Mouse (Mus musculus): ENCODE measurements at regions not wholly inside any gene's neighbourhood (a gene's known extent, or its start where the extent isn't known, plus 50 kb on each side); places are given as distances from the start of the nearest gene placed in this dataset.

DNA sequence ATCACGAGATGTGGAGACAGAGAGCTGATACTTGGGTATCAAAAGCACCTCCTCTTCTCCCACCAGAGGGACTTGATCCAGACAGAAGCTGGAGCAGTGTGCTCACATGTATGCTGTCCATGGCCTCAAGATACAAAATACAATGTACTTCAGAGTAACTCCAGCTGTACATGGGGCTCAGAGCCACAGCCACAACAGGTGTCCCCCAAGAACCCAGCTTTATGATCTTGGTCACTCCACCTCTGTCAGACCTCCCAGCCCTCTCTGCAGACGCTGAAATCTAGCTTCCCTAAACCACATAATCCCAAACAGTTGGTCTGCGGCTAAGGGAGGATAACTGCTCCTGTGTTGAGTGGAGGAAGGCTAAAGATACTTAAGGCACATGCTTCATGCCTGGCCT lies 389.9 kb downstream of the Gm45692 start:
- 81% methylated on average over 3 of the region's 3 CpGs for WGBS

DNA sequence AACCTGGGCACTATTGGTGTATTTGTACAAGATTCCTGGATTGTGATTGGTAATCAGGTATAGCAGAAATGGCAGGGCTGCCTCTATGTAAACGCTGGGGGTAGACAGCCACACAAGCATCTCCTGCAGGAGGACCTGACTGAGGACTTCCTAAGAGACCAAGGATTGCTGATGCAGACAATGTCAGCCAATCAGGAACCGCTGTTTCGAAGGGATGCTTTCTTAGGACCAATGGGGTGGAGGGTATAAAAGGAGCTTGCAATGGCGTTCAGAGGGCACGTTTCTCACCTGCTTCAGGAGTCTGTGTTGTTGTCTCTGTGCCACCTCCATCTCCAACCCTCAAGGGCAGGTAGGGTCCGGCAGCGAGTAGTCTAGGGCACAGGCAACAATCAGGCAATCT lies 393.7 kb downstream of the Gm45692 start:
- Histone ChIP-seq H3K9ac (no peak overlapping the region), H3K27me3 (no peaks in the 10 kb centered on the region), H3K9me3 (no peaks in the 10 kb centered on the region), H3K36me3 (replicated peaks) (no peaks in the 10 kb centered on the region), H3K4me2 (no peak overlapping the region), H3K4me3 (replicated peaks) (no peak overlapping the region), H3K27ac (no peak overlapping the region), H3K4me1 (peaks cover 2% of the 10 kb centered on the region; the same call in 1 of the 2 replicates)
- no peak for ATAC-seq (ENCODE audit: low FRiP score)
- 87% methylated on average over 7 of the region's 7 CpGs for WGBS

More for the DNA sequence above, 389.9 kb downstream of the Gm45692 start:
- H3K27me3 ChIP-seq: no peaks in the 10 kb centered on the region
- H3K36me3 ChIP-seq (replicated peaks): no peaks in the 10 kb centered on the region
- no peak overlapping the region for H3K27ac ChIP-seq
- no peak overlapping the region for H3K4me2 ChIP-seq
- H3K9ac ChIP-seq: no peak overlapping the region
- no peak for ATAC-seq (ENCODE audit: low FRiP score)
- H3K9me3 ChIP-seq: no peaks in the 10 kb centered on the region
- peaks cover 7% of the 10 kb centered on the region; the same call in 1 of the 2 replicates for H3K4me1 ChIP-seq
- no peak overlapping the region for H3K4me3 ChIP-seq (replicated peaks)

DNA sequence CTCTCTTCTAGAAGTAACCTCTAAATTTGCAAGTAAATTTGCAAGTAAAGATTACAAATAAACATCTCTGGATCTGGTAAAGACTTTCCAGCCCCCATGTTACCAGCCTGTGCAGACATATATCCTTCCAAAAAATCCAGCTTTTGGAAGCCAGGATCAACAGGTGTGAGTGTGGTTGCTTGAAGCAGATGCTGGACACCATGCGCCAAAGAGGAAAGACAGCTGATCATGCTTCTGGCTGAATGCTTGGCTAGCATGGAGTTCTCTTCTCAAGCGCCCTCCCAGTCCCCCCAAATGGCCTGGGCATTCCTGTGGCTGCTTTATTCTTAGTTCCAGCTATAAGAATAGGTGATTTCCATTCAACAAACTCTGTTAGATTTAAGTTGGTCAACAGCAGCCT lies 404.9 kb downstream of the Gm45692 start:
- H3K27ac ChIP-seq: no peak overlapping the region
- H3K4me2 ChIP-seq: no peak overlapping the region
- H3K4me1 ChIP-seq: peaks cover 15% of the 10 kb centered on the region
- 93% methylated on average over 2 of the region's 2 CpGs for WGBS
- no peak overlapping the region for H3K4me3 ChIP-seq (replicated peaks)
- ATAC-seq (ENCODE audit: low FRiP score): no peak
- H3K27me3 ChIP-seq: no peaks in the 10 kb centered on the region
- no peak overlapping the region for H3K9ac ChIP-seq
- no peaks in the 10 kb centered on the region for H3K36me3 ChIP-seq (replicated peaks)
- no peaks in the 10 kb centered on the region for H3K9me3 ChIP-seq

DNA sequence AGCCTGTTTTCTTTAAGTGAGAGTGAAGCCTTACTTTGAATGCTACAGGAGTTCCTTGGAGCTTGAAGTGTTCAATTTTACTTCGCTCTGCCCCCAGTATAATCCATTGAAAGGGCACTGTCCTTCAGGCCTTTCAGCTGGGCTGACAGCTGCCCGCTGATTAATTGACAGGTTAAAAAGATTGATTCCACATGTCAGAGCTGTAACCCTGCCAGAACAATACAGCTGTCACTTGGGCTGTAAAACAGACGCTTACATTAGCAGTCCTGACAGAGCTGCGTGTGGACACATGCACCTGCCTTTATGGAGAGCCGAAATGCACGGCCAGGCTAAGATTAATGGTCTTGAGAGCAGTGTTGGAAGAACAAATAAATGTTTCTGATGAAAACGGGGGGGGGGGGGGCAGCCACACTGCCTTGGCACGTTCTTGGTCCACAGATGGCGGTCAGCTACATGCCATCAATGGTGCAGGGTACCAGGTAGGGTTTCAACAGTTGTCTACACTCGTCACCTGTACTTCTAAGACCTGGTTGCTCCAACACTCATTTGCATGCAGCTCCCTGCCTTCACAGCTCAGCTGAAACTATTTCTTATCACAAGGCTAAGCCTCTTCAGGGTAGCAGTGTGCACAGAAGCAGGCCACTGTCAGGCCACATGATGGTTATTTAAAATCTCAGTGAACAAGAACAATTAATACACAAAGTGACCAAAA lies 407.3 kb downstream of the Gm45692 start:
- Histone ChIP-seq H3K4me1 (peaks cover 15% of the 10 kb centered on the region), H3K36me3 (replicated peaks) (no peaks in the 10 kb centered on the region), H3K4me2 (no peak overlapping the region; the same call in 1 of the 2 replicates), H3K4me3 (replicated peaks) (no peak overlapping the region), H3K27me3 (no peaks in the 10 kb centered on the region), H3K9ac (no peak overlapping the region), H3K27ac (peak overlapping the region; percentile 63), H3K9me3 (no peaks in the 10 kb centered on the region)
- ATAC-seq (ENCODE audit: low FRiP score): peak; percentile 90; the same call in 1 of the 2 replicates
- 20% methylated on average over 10 of the region's 10 CpGs for WGBS

DNA sequence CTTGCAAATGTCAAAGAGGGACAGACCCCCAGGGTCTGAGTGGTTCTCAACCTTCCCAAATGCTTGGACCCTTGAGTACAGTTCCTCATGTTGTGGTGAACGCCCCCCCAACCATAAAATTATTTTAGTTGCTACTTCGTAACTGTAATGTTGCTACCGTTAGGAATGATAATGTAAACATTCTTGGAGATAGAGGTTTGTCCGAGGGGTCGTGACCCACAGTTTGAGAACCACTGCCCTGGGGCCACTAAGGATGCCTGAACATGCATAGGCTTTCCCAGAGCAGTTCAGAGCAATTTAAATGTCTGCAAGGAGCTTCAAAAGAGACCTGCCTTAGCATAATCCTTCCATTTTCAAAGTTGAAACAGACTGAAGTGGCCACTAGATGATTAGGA lies 407.8 kb downstream of the Gm45692 start:
- Histone ChIP-seq H3K27me3 (no peaks in the 10 kb centered on the region), H3K4me2 (no peak overlapping the region; the same call in 1 of the 2 replicates), H3K4me3 (replicated peaks) (no peak overlapping the region), H3K9ac (no peak overlapping the region), H3K4me1 (peaks cover 15% of the 10 kb centered on the region), H3K27ac (0 out of 2 replicates have a peak overlapping the region, but pooled peaks have one; percentile 51), H3K9me3 (no peaks in the 10 kb centered on the region), H3K36me3 (replicated peaks) (no peaks in the 10 kb centered on the region)
- 59% methylated on average over 5 of the region's 5 CpGs for WGBS
- ATAC-seq (ENCODE audit: low FRiP score): no peak; the same call in 1 of the 2 replicates

DNA sequence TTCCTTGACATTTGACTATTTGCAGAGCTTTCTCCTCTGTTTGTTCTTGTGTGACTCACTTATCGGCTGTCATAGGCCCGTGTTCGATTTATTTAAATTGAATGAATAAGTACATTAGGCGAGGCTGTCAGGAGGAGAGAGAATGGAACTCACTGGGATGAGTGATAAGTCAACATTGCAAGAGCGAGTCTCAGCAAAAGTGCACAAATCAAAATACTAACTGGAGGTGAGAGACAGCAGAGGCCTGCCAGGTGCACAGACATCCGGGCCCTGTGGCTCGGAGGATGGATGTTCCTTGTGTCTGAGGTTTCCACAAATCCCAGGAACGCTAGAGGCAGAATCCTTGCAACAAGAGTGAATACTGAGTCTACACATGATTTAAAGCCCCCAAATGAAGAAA lies 410.6 kb downstream of the Gm45692 start:
- 88% methylated on average over 8 of the region's 8 CpGs for WGBS
- H3K27ac ChIP-seq: no peak overlapping the region
- no peak overlapping the region for H3K4me2 ChIP-seq
- no peaks in the 10 kb centered on the region for H3K9me3 ChIP-seq
- peaks cover 15% of the 10 kb centered on the region for H3K4me1 ChIP-seq
- H3K27me3 ChIP-seq: no peaks in the 10 kb centered on the region
- ATAC-seq (ENCODE audit: low FRiP score): no peak
- no peak overlapping the region for H3K4me3 ChIP-seq (replicated peaks)
- H3K9ac ChIP-seq: no peak overlapping the region
- H3K36me3 ChIP-seq (replicated peaks): no peaks in the 10 kb centered on the region

DNA sequence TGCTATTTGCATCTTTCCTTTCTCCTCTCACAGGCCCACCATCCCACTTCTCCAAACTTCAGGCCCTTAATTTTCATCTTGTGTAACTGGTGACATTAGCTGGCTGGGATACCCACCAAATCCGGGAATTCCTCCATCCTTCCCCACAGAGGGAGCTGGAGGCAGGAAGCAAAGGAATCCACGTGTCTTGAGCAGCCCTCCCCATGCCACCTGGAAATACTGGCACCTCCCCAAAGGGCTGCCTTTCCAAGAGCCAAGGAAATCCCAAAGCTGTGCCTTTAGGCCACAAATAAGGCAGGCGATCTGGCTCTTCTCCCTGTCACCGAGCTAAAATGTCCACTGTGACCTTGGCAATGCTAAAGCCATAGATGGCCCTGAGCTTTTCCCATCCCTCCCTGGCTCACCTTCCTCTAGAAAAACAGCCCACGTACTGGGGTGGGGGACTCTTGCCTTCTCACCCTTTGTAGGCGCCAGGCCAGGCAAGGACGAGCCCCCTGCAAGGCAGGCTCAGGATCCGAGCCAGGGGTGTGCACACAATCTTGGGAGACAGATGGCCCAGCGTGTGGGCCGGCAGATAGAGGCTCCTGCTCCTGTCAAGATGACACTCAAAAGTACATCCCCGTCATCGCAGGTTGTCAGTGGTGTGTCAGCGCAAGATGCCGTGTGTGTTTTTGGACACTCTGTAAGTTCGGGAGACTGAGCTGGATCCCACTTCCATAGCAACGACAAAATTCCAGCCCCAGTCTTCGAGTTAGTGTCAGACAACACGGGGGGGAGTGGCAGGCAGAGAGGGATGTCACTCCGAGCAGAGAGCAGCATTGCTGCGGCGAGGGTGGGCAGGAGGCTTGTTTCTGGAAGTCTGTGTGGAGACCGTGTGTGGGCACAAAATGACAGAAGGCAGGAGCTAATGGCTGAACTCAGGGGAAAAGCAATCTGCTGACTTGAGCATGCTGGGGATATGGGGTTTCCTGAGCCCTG lies 414.4 kb downstream of the Gm45692 start:
- H3K27me3 ChIP-seq: no peaks in the 10 kb centered on the region
- H3K4me2 ChIP-seq: no peak overlapping the region
- H3K36me3 ChIP-seq (replicated peaks): no peaks in the 10 kb centered on the region
- H3K9ac ChIP-seq: no peak overlapping the region
- 78% methylated on average over 22 of the region's 22 CpGs for WGBS
- no peak for ATAC-seq (ENCODE audit: low FRiP score)
- H3K4me3 ChIP-seq (replicated peaks): no peak overlapping the region
- H3K4me1 ChIP-seq: no peaks in the 10 kb centered on the region
- H3K27ac ChIP-seq: no peak overlapping the region
- H3K9me3 ChIP-seq: no peaks in the 10 kb centered on the region

DNA sequence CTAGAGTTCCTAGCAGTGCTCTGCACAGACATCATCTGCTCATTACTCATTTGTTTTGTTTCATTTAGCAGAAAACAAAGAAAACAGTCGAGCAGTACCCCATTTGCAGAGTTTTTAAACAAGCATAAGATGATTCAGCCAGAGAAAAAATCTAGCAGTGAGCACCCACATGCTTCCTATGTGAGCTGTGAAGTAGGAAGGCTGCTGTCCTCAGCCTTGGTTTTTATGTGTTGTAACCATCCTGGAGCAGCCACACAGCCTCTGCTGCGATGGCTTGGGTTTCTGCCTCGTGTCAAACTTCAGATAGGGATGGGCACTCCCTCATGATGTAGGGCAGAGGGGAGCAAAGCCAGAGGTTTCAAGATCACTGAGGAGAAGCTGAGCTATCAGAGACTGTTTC lies 416.5 kb downstream of the Gm45692 start:
- ATAC-seq (ENCODE audit: low FRiP score): no peak
- H3K27ac ChIP-seq: no peak overlapping the region
- WGBS: 70% methylated on average over 3 of the region's 3 CpGs

DNA sequence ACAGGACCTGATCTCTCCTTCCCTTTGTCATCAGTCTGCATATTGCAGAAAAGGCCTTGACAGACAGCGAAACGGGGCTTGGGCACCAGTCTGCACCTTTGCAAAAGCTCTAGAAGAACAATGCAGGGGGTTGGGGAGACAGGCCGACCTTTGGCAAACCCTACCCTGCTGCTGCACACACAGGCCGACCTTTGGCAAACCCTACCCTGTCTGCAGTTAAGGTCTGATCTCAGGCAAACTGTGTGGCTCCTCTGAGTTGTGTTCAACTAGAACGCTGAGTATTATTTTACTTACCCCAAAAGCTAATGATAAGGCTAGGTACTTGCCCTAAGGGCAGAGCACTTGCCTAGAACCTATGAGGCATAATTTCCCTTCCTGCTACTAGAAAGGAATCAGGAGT lies 423.4 kb upstream of the Zfp703 start:
- no peak overlapping the region for H3K9ac ChIP-seq
- no peak overlapping the region for H3K4me3 ChIP-seq (replicated peaks)
- H3K27ac ChIP-seq: no peak overlapping the region
- no peaks in the 10 kb centered on the region for H3K36me3 ChIP-seq (replicated peaks)
- no peaks in the 10 kb centered on the region for H3K9me3 ChIP-seq
- no peak overlapping the region for H3K4me2 ChIP-seq
- H3K27me3 ChIP-seq: no peaks in the 10 kb centered on the region
- 75% methylated on average over 5 of the region's 5 CpGs for WGBS
- no peak for ATAC-seq (ENCODE audit: low FRiP score)
- no peaks in the 10 kb centered on the region for H3K4me1 ChIP-seq

More for the DNA sequence above, 416.5 kb downstream of the Gm45692 start:
- no peaks in the 10 kb centered on the region for H3K36me3 ChIP-seq (replicated peaks)
- H3K9ac ChIP-seq: no peak overlapping the region
- no peaks in the 10 kb centered on the region for H3K4me1 ChIP-seq
- H3K4me2 ChIP-seq: no peak overlapping the region
- H3K27me3 ChIP-seq: no peaks in the 10 kb centered on the region
- no peaks in the 10 kb centered on the region for H3K9me3 ChIP-seq
- H3K4me3 ChIP-seq (replicated peaks): no peak overlapping the region

DNA sequence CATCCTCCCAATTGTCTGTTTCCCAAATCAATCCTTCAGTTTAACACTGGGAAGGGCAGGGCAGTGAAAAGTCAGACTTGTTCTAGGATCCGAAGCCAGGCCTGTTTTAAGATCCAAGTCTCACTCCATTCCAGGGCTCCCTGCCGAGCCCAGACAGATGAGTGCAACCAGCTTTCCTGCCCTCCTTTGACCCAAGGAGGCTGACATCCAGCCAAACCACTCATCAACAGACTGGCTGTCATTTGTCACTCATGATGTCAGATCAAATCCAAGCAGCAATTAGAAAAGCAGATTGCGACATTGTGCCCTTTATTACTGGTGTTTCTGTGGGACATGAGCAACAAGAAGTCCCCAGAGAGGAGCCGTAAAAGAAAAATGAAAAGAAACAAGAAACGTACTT lies 417.9 kb upstream of the Zfp703 start:
- Histone ChIP-seq H3K9ac (no peak overlapping the region), H3K4me2 (no peak overlapping the region), H3K36me3 (replicated peaks) (no peaks in the 10 kb centered on the region), H3K27me3 (no peaks in the 10 kb centered on the region), H3K4me3 (replicated peaks) (no peak overlapping the region), H3K27ac (no peak overlapping the region), H3K4me1 (no peaks in the 10 kb centered on the region), H3K9me3 (no peaks in the 10 kb centered on the region)
- ATAC-seq (ENCODE audit: low FRiP score): no peak
- 80% methylated on average over 5 of the region's 5 CpGs for WGBS

DNA sequence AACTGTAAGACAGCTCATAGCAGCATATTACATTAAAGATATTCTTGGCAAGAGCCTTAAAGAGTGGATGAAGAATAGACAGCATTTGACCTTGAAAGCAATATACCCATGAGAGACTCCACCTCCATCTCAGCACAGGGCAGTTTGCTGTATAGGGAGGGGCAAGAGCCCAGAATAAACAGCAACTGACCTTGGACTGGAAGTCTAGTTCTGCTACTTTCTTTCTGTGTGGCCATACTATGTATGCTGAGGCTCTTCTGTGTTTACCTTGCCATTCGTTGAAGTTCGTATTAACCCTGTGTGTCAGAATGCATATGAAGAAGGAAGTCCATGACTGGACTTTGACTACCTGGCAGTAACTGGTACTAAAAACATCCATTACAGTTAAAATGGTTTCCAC lies 414.0 kb upstream of the Zfp703 start:
- 94% methylated on average over 2 of the region's 2 CpGs for WGBS
- H3K36me3 ChIP-seq (replicated peaks): no peaks in the 10 kb centered on the region
- H3K9ac ChIP-seq: no peak overlapping the region
- no peaks in the 10 kb centered on the region for H3K27me3 ChIP-seq
- no peak overlapping the region for H3K4me2 ChIP-seq
- no peak overlapping the region for H3K27ac ChIP-seq
- no peaks in the 10 kb centered on the region for H3K4me1 ChIP-seq
- H3K4me3 ChIP-seq (replicated peaks): no peak overlapping the region
- no peaks in the 10 kb centered on the region for H3K9me3 ChIP-seq
- no peak for ATAC-seq (ENCODE audit: low FRiP score)

DNA sequence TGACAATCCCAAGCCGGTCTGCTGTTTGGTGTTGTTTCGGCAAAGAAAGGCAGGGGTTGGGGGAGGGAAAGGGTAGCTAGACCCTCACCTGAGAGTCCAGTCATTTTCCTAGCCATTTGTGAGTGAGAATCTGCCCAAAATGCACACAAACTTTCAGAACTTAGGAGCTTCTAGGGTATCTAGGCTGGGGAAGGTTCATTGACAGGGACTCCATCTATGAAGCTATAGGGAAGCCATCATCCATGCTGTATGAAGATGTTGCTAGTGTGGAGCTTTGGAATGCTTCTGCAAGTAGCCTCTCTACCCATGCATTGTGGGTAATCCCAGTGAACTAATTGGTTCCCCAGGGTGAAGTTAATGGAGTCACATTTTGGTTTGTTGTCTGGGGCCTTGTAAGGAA lies 412.9 kb upstream of the Zfp703 start:
- Histone ChIP-seq H3K4me1 (no peaks in the 10 kb centered on the region), H3K27me3 (no peaks in the 10 kb centered on the region), H3K9ac (no peak overlapping the region), H3K4me2 (no peak overlapping the region), H3K9me3 (no peaks in the 10 kb centered on the region), H3K4me3 (replicated peaks) (no peak overlapping the region), H3K27ac (no peak overlapping the region), H3K36me3 (replicated peaks) (no peaks in the 10 kb centered on the region)
- ATAC-seq (ENCODE audit: low FRiP score): no peak
- 100% methylated on average over 2 of the region's 2 CpGs for WGBS

All from forebrain, embryonic 12.5 days (tissue).